Mouse (Mus musculus): ENCODE results near the gene Cyp4f17. TPM values are rescaled to one million over a fixed set of nuclear protein-coding genes. Genes with fewer than 3 reads are reported as not detected.
A peak's percentile ranks its signal among the peaks of the same experiment; 100 is the strongest.

The Cyp4f17 gene
- polyA plus RNA-seq, 2 experiments: 0.36 to 0.48 TPM

GRCm38 (mm10) chr17:32506729-32507245 is 937 bp downstream of the Cyp4f17 start:
- Histone ChIP-seq H3K9me3 (ENCODE audit: control insufficient read depth, low read length) (no peaks in the 10 kb centered on the region), H3K9ac (replicated peaks) (no peak overlapping the region), H3K36me3 (replicated peaks; ENCODE audit: control insufficient read depth, insufficient read depth, low read depth) (no peaks in the 10 kb centered on the region), H3K4me3 (ENCODE audit: insufficient read depth in 1 of 2, low read depth in 2 of 2, low read length in 2 of 2) (peak overlapping the region; percentile 44 to 53; a peak in 2 of 4 replicates), H3K27me3 (ENCODE audit: control insufficient read depth, insufficient read depth, low read length) (no peaks in the 10 kb centered on the region), H3K27ac (no peak overlapping the region), H3K4me2 (ENCODE audit: low read depth) (peak overlapping the region; percentile 67), H3K4me1 (replicated peaks; ENCODE audit: control insufficient read depth in 2 of 2, insufficient read depth in 2 of 2, low read length in 1 of 2) (peaks cover 0 to 2% of the 10 kb centered on the region in 2 experiments; a peak in 2 of 4 replicates)
- ATAC-seq (ENCODE audit: insufficient read depth) (no peak), DNase-seq (ENCODE audit: low read depth in 3 of 3, low spot score in 3 of 3) (no peak)
- WGBS (ENCODE audit: insufficient replicate concordance): 56% methylated on average over 9 of the region's 9 CpGs
- TF ChIP-seq CTCF (IDR thresholded peaks at IDR 0.05; ENCODE audit: low read depth): no peak
- no peak for TF ChIP-seq EP300 (IDR thresholded peaks at IDR 0.05; ENCODE audit: low read depth)

- TF ChIP-seq EP300 (IDR thresholded peaks at IDR 0.05; ENCODE audit: low read depth) (no peak), CTCF (IDR thresholded peaks at IDR 0.05; ENCODE audit: low read depth) (no peak)
- Histone ChIP-seq H3K4me3 (ENCODE audit: insufficient read depth in 1 of 2, low read depth in 2 of 2, low read length in 2 of 2) (no peak overlapping the region), H3K27me3 (ENCODE audit: control insufficient read depth, insufficient read depth, low read length) (no peaks in the 10 kb centered on the region), H3K4me2 (ENCODE audit: low read depth) (no peak overlapping the region), H3K36me3 (replicated peaks; ENCODE audit: control insufficient read depth, insufficient read depth, low read depth) (no peaks in the 10 kb centered on the region), H3K27ac (no peak overlapping the region), H3K9ac (replicated peaks) (no peak overlapping the region), H3K9me3 (ENCODE audit: control insufficient read depth, low read length) (no peaks in the 10 kb centered on the region), H3K4me1 (replicated peaks; ENCODE audit: control insufficient read depth in 2 of 2, insufficient read depth in 2 of 2, low read length in 1 of 2) (no peaks in the 10 kb centered on the region)
- ATAC-seq (ENCODE audit: insufficient read depth): no peak
- WGBS (ENCODE audit: insufficient replicate concordance): 62% methylated on average over 5 of the region's 5 CpGs
- no peak for DNase-seq (ENCODE audit: low read depth in 3 of 3, low spot score in 3 of 3)
Observed at GRCm38 (mm10) chr17:32516126-32516525, 10.3 kb downstream of the Cyp4f17 start.

- Histone ChIP-seq H3K4me3 (ENCODE audit: insufficient read depth in 1 of 2, low read depth in 2 of 2, low read length in 2 of 2) (no peak overlapping the region), H3K9me3 (ENCODE audit: control insufficient read depth, low read length) (no peaks in the 10 kb centered on the region), H3K27ac (no peak overlapping the region), H3K4me1 (replicated peaks; ENCODE audit: control insufficient read depth in 2 of 2, insufficient read depth in 2 of 2, low read length in 1 of 2) (no peaks in the 10 kb centered on the region), H3K4me2 (ENCODE audit: low read depth) (no peak overlapping the region), H3K27me3 (ENCODE audit: control insufficient read depth, insufficient read depth, low read length) (no peaks in the 10 kb centered on the region), H3K36me3 (replicated peaks; ENCODE audit: control insufficient read depth, insufficient read depth, low read depth) (no peaks in the 10 kb centered on the region), H3K9ac (replicated peaks) (no peak overlapping the region)
- ATAC-seq (ENCODE audit: insufficient read depth) (no peak), DNase-seq (ENCODE audit: low read depth in 3 of 3, low spot score in 3 of 3) (no peak)
- WGBS (ENCODE audit: insufficient replicate concordance): 61% methylated on average over 5 of the region's 5 CpGs
- TF ChIP-seq CTCF (IDR thresholded peaks at IDR 0.05; ENCODE audit: low read depth) (no peak), EP300 (IDR thresholded peaks at IDR 0.05; ENCODE audit: low read depth) (no peak)
Observed at GRCm38 (mm10) chr17:32521981-32522380, 16.1 kb downstream of the Cyp4f17 start.

GRCm38 (mm10) chr17:32522386-32522785 is 16.5 kb downstream of the Cyp4f17 start:
- H3K9me3 ChIP-seq (ENCODE audit: control insufficient read depth, low read length): no peaks in the 10 kb centered on the region
- DNase-seq (ENCODE audit: low read depth in 3 of 3, low spot score in 3 of 3): no peak
- no peak overlapping the region for H3K27ac ChIP-seq
- no peak for ATAC-seq (ENCODE audit: insufficient read depth)
- no peak overlapping the region for H3K9ac ChIP-seq (replicated peaks)
- no peak overlapping the region for H3K4me3 ChIP-seq (ENCODE audit: insufficient read depth in 1 of 2, low read depth in 2 of 2, low read length in 2 of 2)
- H3K4me1 ChIP-seq (replicated peaks; ENCODE audit: control insufficient read depth in 2 of 2, insufficient read depth in 2 of 2, low read length in 1 of 2): no peaks in the 10 kb centered on the region
- no peak for TF ChIP-seq CTCF (IDR thresholded peaks at IDR 0.05; ENCODE audit: low read depth)
- TF ChIP-seq EP300 (IDR thresholded peaks at IDR 0.05; ENCODE audit: low read depth): no peak
- no peaks in the 10 kb centered on the region for H3K36me3 ChIP-seq (replicated peaks; ENCODE audit: control insufficient read depth, insufficient read depth, low read depth)
- no peaks in the 10 kb centered on the region for H3K27me3 ChIP-seq (ENCODE audit: control insufficient read depth, insufficient read depth, low read length)
- WGBS (ENCODE audit: insufficient replicate concordance): 50% methylated on average over 4 of the region's 4 CpGs
- H3K4me2 ChIP-seq (ENCODE audit: low read depth): no peak overlapping the region

GRCm38 (mm10) chr17:32522816-32523215 is 17.0 kb downstream of the Cyp4f17 start:
- H3K36me3 ChIP-seq (replicated peaks; ENCODE audit: control insufficient read depth, insufficient read depth, low read depth): no peaks in the 10 kb centered on the region
- 57% methylated on average over 5 of the region's 5 CpGs for WGBS (ENCODE audit: insufficient replicate concordance)

More at GRCm38 (mm10) chr17:32522816-32523215, 17.0 kb downstream of the Cyp4f17 start:
- Histone ChIP-seq H3K27ac (no peak overlapping the region), H3K27me3 (ENCODE audit: control insufficient read depth, insufficient read depth, low read length) (no peaks in the 10 kb centered on the region), H3K9me3 (ENCODE audit: control insufficient read depth, low read length) (no peaks in the 10 kb centered on the region), H3K4me3 (ENCODE audit: insufficient read depth in 1 of 2, low read depth in 2 of 2, low read length in 2 of 2) (no peak overlapping the region), H3K4me2 (ENCODE audit: low read depth) (no peak overlapping the region), H3K9ac (replicated peaks) (no peak overlapping the region), H3K4me1 (replicated peaks; ENCODE audit: control insufficient read depth in 2 of 2, insufficient read depth in 2 of 2, low read length in 1 of 2) (no peaks in the 10 kb centered on the region)
- ATAC-seq (ENCODE audit: insufficient read depth): no peak
- TF ChIP-seq EP300 (IDR thresholded peaks at IDR 0.05; ENCODE audit: low read depth): no peak
- TF ChIP-seq CTCF (IDR thresholded peaks at IDR 0.05; ENCODE audit: low read depth): no peak
- DNase-seq (ENCODE audit: low read depth in 3 of 3, low spot score in 3 of 3): no peak

Measured in liver, embryonic 14.5 days (tissue).